Mouse (Mus musculus) C2C12 (cell line): ENCODE results near the gene Smap1. TPM values are rescaled to one million over a fixed set of nuclear protein-coding genes. Genes with fewer than 3 reads are reported as not detected.

Source experiments
- H3K27me3 ChIP-seq: one replicate; pipeline ENCODE4 v1.6.1; 2011; ENCODE audit not compliant: control insufficient read depth, insufficient read depth, insufficient read length
- H3K36me3 ChIP-seq: one replicate; pipeline ENCODE4 v1.6.1; 2011; ENCODE audit not compliant: control insufficient read depth, insufficient read depth
- H3K4me3 ChIP-seq: one replicate; pipeline ENCODE4 v1.5.1; 2011; ENCODE audit warnings: mild to moderate bottlenecking, control low read depth; ENCODE audit not compliant: poor library complexity, insufficient read depth, severe bottlenecking
- H3K79me2 ChIP-seq: one replicate; pipeline ENCODE4 v1.6.1; 2011; ENCODE audit not compliant: control insufficient read depth, insufficient read depth
- H3K79me3 ChIP-seq: one replicate; pipeline ENCODE4 v1.6.1; 2011; ENCODE audit warnings: low read depth, control low read depth
- H3ac ChIP-seq: one replicate; pipeline ENCODE3; 2011; ENCODE audit warnings: low read depth; ENCODE audit not compliant: control insufficient read depth, insufficient read length
- CEBPB ChIP-seq: IDR thresholded peaks from one replicate; pipeline ENCODE4 v1.6.1; 2011; ENCODE audit warnings: low read depth, mild to moderate bottlenecking, control low read depth, moderate library complexity
- CTCF ChIP-seq: IDR thresholded peaks from one replicate; pipeline ENCODE4 v1.5.1; 2011; ENCODE audit not compliant: control insufficient read depth, insufficient read depth, insufficient read length
- FOSL1 ChIP-seq: IDR thresholded peaks from one replicate; pipeline ENCODE4 v1.8.0; 2011; ENCODE audit warnings: mild to moderate bottlenecking, low read length; ENCODE audit not compliant: poor library complexity, insufficient read depth, severe bottlenecking
- MAX ChIP-seq: IDR thresholded peaks from one replicate; pipeline ENCODE4 v1.6.1; 2011; ENCODE audit warnings: mild to moderate bottlenecking, control low read depth
- MYOD1 ChIP-seq: IDR thresholded peaks from one replicate; pipeline ENCODE4 v1.6.1; 2011; ENCODE audit warnings: low read depth; ENCODE audit not compliant: control insufficient read depth, insufficient read length
- MYOG ChIP-seq: IDR thresholded peaks from one replicate; pipeline ENCODE4 v1.6.1; 2011; ENCODE audit not compliant: control insufficient read depth, insufficient read length; ENCODE audit errors: extremely low read depth
- USF1 ChIP-seq: IDR thresholded peaks from one replicate; pipeline ENCODE4 v1.6.1; 2011; ENCODE audit warnings: low read depth, mild to moderate bottlenecking, control low read depth, moderate library complexity
- polyA plus RNA-seq: library from polyadenylated mRNA; unstranded; fragments of >200 nt; fragmentation: generic; extraction: Trizol; gene quantifications from one replicate; pipeline ENCODE4 v1.2.1, GENCODE M21; 2012; ENCODE audit warnings: missing spikeins

The Smap1 gene
- polyA plus RNA-seq, 1 experiment: 23.0 TPM

- no peak overlapping the region for H3ac ChIP-seq
- peaks cover 21% of the 10 kb centered on the region for H3K79me3 ChIP-seq
- peaks cover 29% of the 10 kb centered on the region for H3K79me2 ChIP-seq
- no peaks in the 10 kb centered on the region for H3K36me3 ChIP-seq
- H3K27me3 ChIP-seq: no peaks in the 10 kb centered on the region
- no peak overlapping the region for H3K4me3 ChIP-seq
- TF ChIP-seq CTCF (no peak), MYOD1 (no peak)
Measured at GRCm38 (mm10) chr1:23923779-23924708, 1.9 kb upstream of the Smap1 start.

DNA sequence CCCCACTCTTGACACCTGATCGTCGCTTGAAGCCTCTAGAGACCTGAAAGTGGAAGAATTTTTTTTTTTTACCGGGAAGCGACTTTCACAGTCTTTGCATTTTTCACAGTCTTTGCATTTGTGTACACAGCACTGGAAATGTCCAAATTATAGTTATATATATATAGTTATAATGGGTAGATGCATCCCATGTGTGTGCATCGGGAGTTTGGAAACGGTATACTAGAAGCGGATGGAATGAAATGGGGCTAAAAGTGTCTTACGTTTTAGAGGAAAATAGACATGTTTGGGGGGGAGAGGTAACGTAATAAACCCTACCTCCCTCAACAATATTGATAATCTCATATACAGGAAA lies 390 bp upstream of the Smap1 start:
- Histone ChIP-seq H3K79me2 (peaks cover 44% of the 10 kb centered on the region), H3K79me3 (peaks cover 34% of the 10 kb centered on the region), H3K4me3 (no peak overlapping the region), H3K36me3 (no peaks in the 10 kb centered on the region), H3ac (no peak overlapping the region), H3K27me3 (no peaks in the 10 kb centered on the region)
- TF ChIP-seq CTCF: no peak
- TF ChIP-seq FOSL1: no peak
- no peak for TF ChIP-seq USF1
- no peak for TF ChIP-seq CEBPB
- no peak for TF ChIP-seq MYOD1
- TF ChIP-seq MAX: no peak
- TF ChIP-seq MYOG: no peak

GRCm38 (mm10) chr1:23920275-23920674 lies 1.8 kb downstream of the Smap1 start:
- Histone ChIP-seq H3ac (no peak overlapping the region), H3K27me3 (no peaks in the 10 kb centered on the region), H3K79me3 (peaks cover 44% of the 10 kb centered on the region), H3K79me2 (peaks cover 66% of the 10 kb centered on the region), H3K4me3 (no peak overlapping the region), H3K36me3 (no peaks in the 10 kb centered on the region)
- TF ChIP-seq MYOD1 (no peak), FOSL1 (no peak), MYOG (no peak), CTCF (no peak), USF1 (no peak), MAX (no peak), CEBPB (no peak)

DNA sequence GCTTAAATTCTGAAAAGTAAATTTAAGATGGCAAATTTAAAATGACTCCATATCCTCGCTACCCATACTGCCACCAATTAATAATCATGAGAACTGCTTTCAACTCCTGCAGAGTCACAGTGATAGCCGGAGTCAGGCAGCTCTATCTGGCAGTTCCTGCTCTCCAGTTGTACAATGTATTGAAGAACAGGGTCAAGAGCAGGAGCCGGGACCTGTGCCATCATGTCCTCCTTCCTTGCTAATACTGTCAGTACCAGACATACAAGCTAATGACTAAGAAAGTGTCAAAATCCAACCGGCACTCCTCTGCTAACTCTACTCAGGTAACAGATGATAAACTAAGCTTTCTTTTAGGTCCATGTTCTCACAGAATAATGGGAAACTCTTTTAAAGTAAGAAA lies 3.0 kb downstream of the Smap1 start:
- Histone ChIP-seq H3K36me3 (no peaks in the 10 kb centered on the region), H3K79me3 (peaks cover 55% of the 10 kb centered on the region), H3K4me3 (no peak overlapping the region), H3K79me2 (peaks cover 77% of the 10 kb centered on the region), H3K27me3 (no peaks in the 10 kb centered on the region), H3ac (no peak overlapping the region)
- TF ChIP-seq CTCF: no peak
- TF ChIP-seq CEBPB: no peak
- no peak for TF ChIP-seq FOSL1

DNA sequence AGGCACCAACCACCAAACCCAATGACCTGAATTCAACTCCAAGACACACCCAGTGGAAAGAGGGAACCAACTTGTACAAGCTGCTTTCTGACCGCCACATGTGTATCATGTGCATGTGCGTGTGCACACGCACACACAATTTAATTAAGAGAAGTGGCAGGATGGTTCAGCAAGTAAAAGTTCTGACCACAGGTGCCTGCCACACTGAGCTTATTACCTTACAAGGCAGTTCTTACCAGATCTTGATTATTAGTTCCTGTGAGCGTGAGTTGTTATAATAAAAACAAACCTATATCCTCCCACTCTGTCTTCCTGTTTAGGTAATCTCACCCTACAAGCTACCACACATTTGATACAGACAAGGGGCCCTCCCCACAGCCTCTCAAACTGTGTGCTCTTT lies 6.6 kb downstream of the Smap1 start:
- peaks cover 53% of the 10 kb centered on the region for H3K79me3 ChIP-seq
- no peak for TF ChIP-seq MYOD1
- TF ChIP-seq CTCF: no peak
- no peak for TF ChIP-seq MYOG
- TF ChIP-seq USF1: no peak
- no peak for TF ChIP-seq MAX
- no peak for TF ChIP-seq FOSL1
- no peak for TF ChIP-seq CEBPB
- H3K79me2 ChIP-seq: peaks cover 85% of the 10 kb centered on the region

GRCm38 (mm10) chr1:23912988-23913387 lies 9.1 kb downstream of the Smap1 start:
- Histone ChIP-seq H3K4me3 (no peak overlapping the region), H3K79me2 (peaks cover 71% of the 10 kb centered on the region), H3K36me3 (no peaks in the 10 kb centered on the region), H3K27me3 (no peaks in the 10 kb centered on the region), H3K79me3 (peaks cover 43% of the 10 kb centered on the region), H3ac (no peak overlapping the region)
- TF ChIP-seq FOSL1 (no peak), MYOD1 (no peak), MYOG (no peak), USF1 (no peak), MAX (no peak), CEBPB (no peak), CTCF (no peak)

More for the DNA sequence above, 6.6 kb downstream of the Smap1 start:
- Histone ChIP-seq H3K27me3 (no peaks in the 10 kb centered on the region), H3ac (no peak overlapping the region), H3K4me3 (no peak overlapping the region), H3K36me3 (no peaks in the 10 kb centered on the region)
